Mouse (Mus musculus) liver, postnatal 0 days (tissue): ENCODE measurements around the gene Gm33543.

Experiments
- CTCF ChIP-seq: sonication (generic); IDR thresholded peaks from 2 replicates; pipeline ENCODE4 v1.5.1; 2016; ENCODE audit warnings: antibody characterized with exemption, low read depth
- EP300 ChIP-seq: IDR thresholded peaks from 2 replicates; pipeline ENCODE4 v1.6.1; 2016; ENCODE audit warnings: antibody characterized with exemption, low read depth, mild to moderate bottlenecking

- TF ChIP-seq CTCF (no peak), EP300 (no peak)
Measured at GRCm38 (mm10) chr10:95801443-95801811, 41.3 kb downstream of the Gm33543 start.
